Mouse (Mus musculus) liver, embryonic 14.5 days (tissue): Measurements from ENCODE around the gene Atad2b.

ENCODE experiments used
- CTCF ChIP-seq: IDR thresholded peaks from 2 replicates; pipeline ENCODE4 v1.5.1; 2016; ENCODE audit warnings: antibody characterized with exemption, low read depth, control low read depth
- EP300 ChIP-seq: IDR thresholded peaks from 2 replicates; pipeline ENCODE4 v1.6.1; 2016; ENCODE audit warnings: antibody characterized with exemption, low read depth

- TF ChIP-seq CTCF (no peak), EP300 (no peak)
Observed at GRCm38 (mm10) chr12:5084714-5085113, 167.6 kb downstream of the Atad2b start.
